Mouse (Mus musculus) embryonic fibroblast, embryonic 13.5 days (primary cell): ENCODE results near the gene Cdc42bpg.

Source experiments
- CTCF ChIP-seq: IDR thresholded peaks from 2 replicates; pipeline ENCODE4 v1.5.1; 2011; ENCODE audit warnings: mild to moderate bottlenecking, control low read depth, low read length, moderate library complexity, borderline replicate concordance; ENCODE audit not compliant: insufficient read depth
- POLR2A ChIP-seq: IDR thresholded peaks from 2 replicates; pipeline ENCODE4 v1.6.1; 2011; ENCODE audit warnings: low read depth, mild to moderate bottlenecking, control low read depth, low read length, moderate library complexity

DNA sequence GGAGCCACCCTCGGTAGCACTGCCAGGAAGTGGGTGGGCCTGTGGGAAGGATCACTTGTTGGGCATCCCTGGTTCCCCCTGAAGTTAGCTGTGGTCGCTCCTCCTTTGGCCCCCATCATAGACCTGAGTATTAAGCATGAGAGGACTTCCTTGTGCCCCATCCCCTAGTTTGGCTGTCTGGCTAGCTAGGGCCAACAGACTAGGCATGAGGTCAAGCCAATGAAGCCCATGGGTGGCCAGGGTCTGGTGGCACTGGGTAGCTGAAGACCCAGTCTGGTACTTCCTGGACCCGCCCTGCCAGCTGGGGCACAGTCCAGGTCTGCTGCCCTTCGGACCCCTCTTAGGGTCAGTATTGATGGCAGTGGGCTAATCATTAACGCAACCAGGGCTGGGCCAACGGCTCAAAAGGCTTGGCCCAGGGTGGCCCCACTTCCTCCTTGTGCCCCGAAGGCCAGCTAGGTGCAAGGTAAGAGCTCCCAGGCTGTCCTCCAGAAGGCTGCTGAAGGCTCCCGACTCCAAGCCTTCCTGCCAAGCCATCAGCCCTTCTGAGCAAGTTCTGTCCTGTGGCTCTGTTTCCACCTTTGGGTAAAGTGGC lies 43.3 kb upstream of the Cdc42bpg start:
- TF ChIP-seq CTCF (no peak), POLR2A (no peak)
